ENCODE assay signal across 8 mouse cellular contexts in genomic region chr1:193330172-193330571, GRCm38 (mm10). TPM values are rescaled to one million over a fixed set of nuclear protein-coding genes. Genes with fewer than 3 reads are reported as not detected.
DNase-seq lines count a peak whose midpoint lies in the region; ATAC-seq and TF ChIP-seq lines count a peak whose summit lies in the region.
"Had no signal": no experiment of that assay in that cellular context is flagged by ENCODE, and none has a peak within 500 bp of the region (broad histone marks: within the 10 kb centered on the region; RNA-seq: fewer than 3 reads in every experiment).

No protein-coding gene starts in this region.

- no peaks in the 10 kb centered on the region; the same call in 1 of the 2 replicates for H3K4me1 ChIP-seq in intestine, postnatal 0 days (replicated peaks; ENCODE audit: control insufficient read depth, insufficient read depth, low read length)
- H3K4me1 ChIP-seq in midbrain, embryonic 12.5 days: peaks cover 21% of the 10 kb centered on the region

- no peaks in the 10 kb centered on the region for H3K27me3 ChIP-seq in intestine, postnatal 0 days (replicated peaks; ENCODE audit: control insufficient read depth, insufficient read depth, low read length)
- H3K27me3 ChIP-seq in midbrain, embryonic 12.5 days: peaks cover 6% of the 10 kb centered on the region

- H3K9ac ChIP-seq in intestine, postnatal 0 days (ENCODE audit: low read depth, low read length): no peak overlapping the region
- H3K9ac ChIP-seq in midbrain, embryonic 12.5 days (replicated peaks): no peak overlapping the region; the same call in 1 of the 2 replicates

- DNase-seq in adrenal gland, adult 8-10 months: peak; percentile 52
- peak; percentile 55 for DNase-seq in embryo, embryonic 9.5 days (ENCODE audit: extremely low spot score)
- DNase-seq in heart, adult 11 months: peak; percentile 96
- DNase-seq in left cerebral cortex, postnatal 36 days (ENCODE audit: low spot score in 2 of 2): peak; percentile 86 to 87
- DNase-seq in spleen, adult 12 weeks (ENCODE audit: low spot score): peak; percentile 14

- peak; percentile 81 for TF ChIP-seq CTCF in intestine, postnatal 0 days (IDR thresholded peaks at IDR 0.05; ENCODE audit: low read depth)

- intact Hi-C loops in left cerebral cortex, postnatal 36 days (cut with DNase I): loop anchor here (2.0 to 5.0 kb wide), 3 partner anchors 39 to 102 kb away; no protein-coding TSS in a partner anchor

- no peak for ATAC-seq in intestine, postnatal 0 days
- ATAC-seq in midbrain, embryonic 12.5 days (ENCODE audit: low FRiP score, low read depth): peak; percentile 86

- no peak overlapping the region for H3K4me3 ChIP-seq in intestine, postnatal 0 days (ENCODE audit: low read depth, low read length)
- H3K4me3 ChIP-seq in midbrain, embryonic 12.5 days: no peak overlapping the region
- H3K4me3 ChIP-seq: megakaryocyte, embryonic 14.5 days had no signal

- WGBS in intestine, postnatal 0 days: 52% methylated on average over 10 of the region's 10 CpGs
- 32% methylated on average over 10 of the region's 10 CpGs for WGBS in midbrain, embryonic 12.5 days

- H3K9me3 ChIP-seq in intestine, postnatal 0 days (ENCODE audit: control insufficient read depth): no peaks in the 10 kb centered on the region
- H3K9me3 ChIP-seq in midbrain, embryonic 12.5 days: no peaks in the 10 kb centered on the region
- H3K9me3 ChIP-seq: megakaryocyte, embryonic 14.5 days had no signal

- H3K4me2 ChIP-seq in intestine, postnatal 0 days (replicated peaks; ENCODE audit: low read depth): no peak overlapping the region
- H3K4me2 ChIP-seq in midbrain, embryonic 12.5 days (replicated peaks): no peak overlapping the region

- H3K36me3 ChIP-seq in intestine, postnatal 0 days (ENCODE audit: control insufficient read depth, insufficient read depth): no peaks in the 10 kb centered on the region
- H3K36me3 ChIP-seq in midbrain, embryonic 12.5 days: no peaks in the 10 kb centered on the region

- no peak overlapping the region for H3K27ac ChIP-seq in intestine, postnatal 0 days (ENCODE audit: low read depth, low read length)
- no peak overlapping the region for H3K27ac ChIP-seq in midbrain, embryonic 12.5 days (replicated peaks)

RNA-seq across cellular contexts. Expression of gene Camk1g, which starts 39.9 kb away (rescaled TPM):
- total RNA-seq in adrenal gland, adult 8-10 months (2022): under 1 TPM in 3 of 4 experiments, not detected in 1; 0.12 to 0.49 (median 0.35) TPM
- polyA plus RNA-seq in intestine, postnatal 0 days (2015; fragmentation: Nextera tagmentation; extraction: Ambion mirVana): 0.93 and 1.0 TPM in 2 replicates
- 10 to 100 TPM; 32.4 to 47.1 TPM for total RNA-seq in left cerebral cortex, postnatal 36 days (2021)
- 28.1 and 28.7 TPM in 2 replicates for polyA plus RNA-seq in midbrain, embryonic 12.5 days (2016; fragmentation: Nextera tagmentation; extraction: Ambion mirVana)

RNA-seq across cellular contexts. Expression of gene G0s2, which starts 57.2 kb away (rescaled TPM):
- total RNA-seq in adrenal gland, adult 8-10 months (2022): 10 to 100 TPM; 48.8 to 85.1 (median 74.4) TPM
- polyA plus RNA-seq in intestine, postnatal 0 days (2015; fragmentation: Nextera tagmentation; extraction: Ambion mirVana): 10.1 and 11.7 TPM in 2 replicates
- total RNA-seq in left cerebral cortex, postnatal 36 days (2021): 1 to 10 TPM; 5.3 to 8.7 TPM
- polyA plus RNA-seq in midbrain, embryonic 12.5 days (2016; fragmentation: Nextera tagmentation; extraction: Ambion mirVana): 10.1 and 11.0 TPM in 2 replicates

Comparison
In these comparisons a context has a peak if more than half of its experiments do, and no peak if none do; other contexts are left out.
1. DNase-seq: peak in every context shown above with its lines; median percentile 96 in heart, adult 11 months; 86 in left cerebral cortex, postnatal 36 days; 55 in embryo, embryonic 9.5 days; 52 in adrenal gland, adult 8-10 months; 14 in spleen, adult 12 weeks.
2. RNA of gene Camk1g, which starts 39.9 kb away (total RNA-seq): 32.4 to 47.1 TPM in left cerebral cortex, postnatal 36 days; 0.12 to 0.49 TPM in adrenal gland, adult 8-10 months; every median in the first group is over 10 times any median in the second.
3. RNA of gene G0s2, which starts 57.2 kb away (total RNA-seq): 48.8 to 85.1 TPM in adrenal gland, adult 8-10 months; 5.3 to 8.7 TPM in left cerebral cortex, postnatal 36 days; every median in the first group is over 4 times any median in the second.